Mouse (Mus musculus): ENCODE data around the gene Tgoln1.
A peak's percentile ranks its signal among the peaks of the same experiment; 100 is the strongest.

Tgoln1 gene

DNA sequence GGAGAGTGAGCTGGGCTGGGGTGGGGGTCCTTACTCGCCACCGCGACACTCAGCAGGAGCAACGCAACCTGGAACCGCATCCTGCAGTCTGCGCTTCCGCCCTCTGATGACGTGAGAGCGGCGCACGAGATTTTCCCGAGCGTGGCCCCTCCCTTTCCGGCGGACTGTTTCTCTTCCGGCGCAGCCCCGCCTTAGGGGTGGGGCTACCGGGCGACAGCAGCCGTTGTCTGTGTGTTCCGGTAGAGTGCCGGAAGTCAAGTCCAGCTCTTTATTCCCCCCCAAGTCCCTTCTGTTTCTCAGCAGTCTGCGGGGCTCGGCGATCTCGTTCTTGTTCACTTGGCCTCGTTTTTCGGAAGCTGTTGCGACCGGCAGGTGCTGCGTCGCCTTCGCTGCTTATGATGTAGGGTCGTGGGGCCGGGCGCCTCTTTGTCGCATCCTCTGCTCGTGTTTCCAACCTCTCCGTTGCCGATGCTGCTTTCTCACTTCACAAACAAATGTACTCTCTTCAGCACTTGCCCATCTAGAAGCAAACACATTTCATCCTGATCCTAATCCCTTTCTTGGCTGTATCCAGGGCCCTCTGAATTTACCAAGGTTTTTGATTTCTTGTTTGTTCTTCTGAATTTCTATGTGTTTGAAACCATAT lies at the start of gene Tgoln1:
Gene Tgoln1, minus strand, starts transcription at position 358 of the 646 bp plus-strand sequence.
- DNase-seq, result peak; percentile 99

DNA sequence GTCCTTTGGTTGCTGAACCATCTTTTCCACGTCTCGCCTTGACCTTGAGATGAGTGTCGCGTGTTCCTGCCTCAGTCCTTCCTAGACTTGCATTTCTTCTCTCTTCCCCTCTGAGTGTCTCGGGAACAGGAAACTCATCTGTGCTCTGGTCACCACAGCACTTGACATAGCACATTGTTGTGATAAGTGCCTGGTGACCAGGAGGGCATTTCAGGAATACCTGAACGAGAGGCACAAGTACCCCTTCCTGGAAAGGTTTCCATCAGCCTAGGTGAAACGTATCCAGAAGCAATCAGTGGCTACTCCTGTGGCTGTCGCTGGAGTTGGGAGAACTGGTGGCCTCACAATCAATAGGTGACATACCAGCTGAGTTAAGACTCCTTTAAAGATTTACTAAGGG lies 47.5 kb upstream of the Tgoln1 start:
- no peak for DNase-seq

DNA sequence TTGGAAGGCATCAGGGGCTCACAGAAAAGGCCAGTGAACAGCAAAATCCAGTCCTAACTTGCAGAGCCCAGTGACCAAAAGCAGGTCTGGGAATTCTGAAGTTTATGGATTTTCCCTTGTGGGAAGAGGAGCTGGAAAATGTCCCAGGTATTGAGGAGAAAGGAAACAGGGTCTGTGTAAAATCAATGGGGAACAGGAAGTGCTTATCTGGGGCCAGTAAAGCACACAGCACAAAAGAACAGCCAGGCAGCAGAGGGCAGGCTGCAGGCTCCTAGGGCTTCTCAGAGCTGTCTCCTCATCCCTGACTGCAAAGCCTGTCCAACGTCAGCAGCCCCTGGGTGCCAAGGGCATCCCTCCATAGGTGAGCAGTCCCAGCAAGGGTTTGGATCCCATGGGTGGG lies 46.2 kb upstream of the Tgoln1 start:
- DNase-seq, result peak; percentile 97

DNA sequence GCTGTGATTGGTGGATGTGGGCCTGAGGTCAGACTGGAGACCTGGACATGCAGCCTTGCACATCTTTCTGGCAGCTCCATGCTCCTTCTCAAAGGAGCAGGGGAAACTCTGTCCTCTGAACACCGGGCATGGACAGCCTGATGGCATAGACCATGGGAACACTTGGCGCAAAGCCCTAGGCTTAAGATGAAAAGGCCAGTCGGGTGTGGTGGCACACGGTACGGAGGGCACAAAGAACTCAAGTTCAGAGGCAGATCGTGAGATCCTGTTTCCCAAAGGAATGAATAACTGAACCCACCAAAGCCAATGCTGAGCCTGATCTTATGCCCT lies 43.6 kb upstream of the Tgoln1 start:
- DNase-seq, result peak; percentile 92

DNA sequence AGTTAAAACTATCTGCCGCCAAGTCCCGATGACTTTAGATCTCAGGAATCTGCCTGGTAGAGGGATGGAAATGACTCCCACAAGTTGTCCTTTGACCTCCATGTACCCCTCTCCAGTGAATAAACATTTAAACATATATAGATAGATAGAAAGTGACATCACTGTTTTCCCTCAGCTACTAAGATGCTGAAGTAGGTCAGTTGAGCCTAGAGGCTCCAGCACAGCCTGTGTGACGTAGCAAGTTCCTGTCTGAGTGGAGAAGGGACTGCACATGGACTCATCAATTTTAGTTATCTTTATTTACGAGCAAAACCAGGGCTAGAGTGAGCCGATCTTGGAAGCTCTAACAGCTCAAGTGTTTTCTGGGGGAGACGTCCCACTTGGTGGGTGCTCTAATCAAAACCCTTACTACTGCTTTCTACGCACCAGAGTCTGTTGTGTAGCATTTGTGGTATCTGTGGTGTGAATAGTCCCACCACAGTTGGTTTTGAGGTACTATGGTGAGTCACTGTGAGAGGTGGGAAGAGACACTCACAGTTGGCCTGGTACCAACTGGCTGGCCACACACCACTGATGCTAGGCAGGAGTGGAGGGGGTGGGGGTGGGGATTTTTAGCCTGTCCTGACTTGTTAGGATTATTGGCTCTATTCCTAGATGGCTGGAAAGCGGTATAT lies 43.1 kb upstream of the Tgoln1 start:
- peak; percentile 93 for DNase-seq

DNA sequence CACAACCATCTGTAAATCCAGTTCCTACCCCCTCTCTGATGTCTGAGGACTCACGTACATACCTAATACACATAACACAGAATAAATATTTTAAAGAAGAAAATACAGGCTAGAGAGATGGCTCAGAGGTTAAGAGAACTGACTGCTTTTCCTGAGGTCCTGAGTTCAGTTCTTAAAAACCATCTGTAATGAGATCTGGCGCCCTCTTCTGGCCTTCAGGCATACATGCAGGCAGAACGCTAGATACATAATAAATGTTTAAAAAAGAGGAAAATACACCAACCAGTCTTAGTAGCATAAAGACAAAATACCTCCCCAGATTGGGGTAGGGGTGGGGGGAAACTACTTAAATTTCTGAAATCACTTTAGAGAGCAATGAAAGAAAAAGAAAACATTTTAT lies 41.2 kb upstream of the Tgoln1 start:
- no peak for DNase-seq

DNA sequence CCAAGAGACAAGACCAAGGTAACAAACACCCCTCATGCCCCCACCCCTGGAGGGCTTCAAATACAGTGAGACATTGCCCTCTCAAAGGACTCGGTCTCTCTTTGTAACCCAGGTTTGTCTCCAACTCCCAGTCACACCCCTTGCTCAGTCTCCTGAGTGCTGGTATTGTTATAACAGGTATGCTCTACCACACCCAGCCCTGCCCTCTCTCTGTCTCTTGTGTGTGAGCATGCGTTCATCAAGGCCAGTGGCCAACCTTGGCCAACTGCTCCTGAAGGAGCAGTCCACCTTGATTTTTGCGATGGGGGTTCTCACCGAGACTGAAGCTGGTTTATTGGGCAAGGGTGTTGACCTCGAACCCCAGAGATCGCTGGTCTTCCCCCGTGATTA lies 39.2 kb upstream of the Tgoln1 start:
- no peak for DNase-seq

DNA sequence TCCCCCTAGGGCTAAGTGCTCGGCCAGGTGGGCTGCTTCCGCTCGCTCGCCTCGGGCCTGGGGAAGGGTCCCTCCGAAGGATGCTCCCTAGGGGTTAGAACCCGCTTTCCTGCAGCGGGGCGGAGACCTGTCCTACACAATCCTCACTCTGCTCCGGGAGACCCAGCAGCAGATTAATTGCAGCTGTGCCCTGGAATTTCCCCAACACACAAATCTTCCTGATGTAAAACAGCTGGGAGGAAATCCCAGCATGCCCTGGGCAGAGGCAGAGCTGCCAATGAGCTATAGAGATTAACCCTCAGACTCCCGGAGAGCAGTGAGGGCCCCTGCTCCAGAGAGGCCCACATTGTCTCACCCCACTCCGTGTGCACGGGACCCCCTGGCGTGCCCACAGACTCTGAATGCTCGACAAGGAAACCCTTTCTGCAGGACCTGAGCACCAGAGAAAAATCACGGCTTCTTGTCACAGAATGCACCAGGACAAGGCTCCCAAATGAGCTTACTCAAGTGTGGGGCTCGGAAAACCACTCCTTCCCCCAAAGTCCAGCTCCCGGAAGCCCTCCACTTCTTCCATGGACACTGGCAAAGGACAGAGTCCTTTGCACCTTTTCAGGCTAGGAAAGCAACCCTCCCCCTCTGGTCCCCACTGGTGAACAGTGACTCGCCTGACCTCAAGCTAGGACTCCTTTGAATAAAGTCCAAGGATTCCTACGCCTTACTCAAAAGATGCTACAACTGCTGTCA lies 38.7 kb upstream of the Tgoln1 start:
- DNase-seq, result peak; percentile 99

DNA sequence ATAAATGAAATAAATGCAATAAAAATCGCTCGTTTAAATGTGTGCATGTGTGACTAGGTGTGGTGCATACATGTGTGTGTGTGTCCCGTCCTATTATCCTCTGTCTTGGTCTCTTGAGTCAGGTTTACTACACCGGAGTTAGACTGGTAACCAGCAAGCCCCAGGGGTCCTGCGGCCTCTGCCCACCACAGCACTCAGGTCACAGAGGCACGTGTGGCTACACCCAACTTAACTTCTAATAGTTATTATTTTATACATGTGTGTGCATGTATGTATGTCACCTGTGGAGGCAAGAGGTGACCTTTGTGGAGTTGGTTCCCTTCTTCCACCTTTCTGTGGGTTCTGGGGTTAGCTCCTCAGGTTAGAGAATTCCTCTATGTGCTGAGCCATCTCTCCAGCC lies 37.6 kb upstream of the Tgoln1 start:
- peak; percentile 91 for DNase-seq

DNA sequence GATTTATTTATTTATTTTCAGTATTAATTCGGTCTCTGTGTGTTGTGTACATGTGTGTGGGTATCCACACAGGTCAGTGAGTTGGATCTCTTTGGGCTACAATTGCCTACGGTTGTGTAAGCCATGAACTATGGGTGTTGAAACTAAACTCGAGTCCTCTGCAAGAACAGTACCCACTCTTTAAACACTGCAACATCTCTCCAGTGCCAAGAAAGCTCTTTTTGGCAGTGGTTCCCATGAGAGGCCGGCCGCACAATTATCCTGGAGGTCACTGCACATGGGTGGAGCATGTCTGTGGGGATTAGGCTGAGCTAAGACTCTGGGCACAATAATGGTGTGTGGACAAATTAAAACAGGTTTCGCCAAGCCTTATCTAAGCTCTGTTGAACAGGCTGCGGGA lies 36.6 kb upstream of the Tgoln1 start:
- DNase-seq, result peak; percentile 98

DNA sequence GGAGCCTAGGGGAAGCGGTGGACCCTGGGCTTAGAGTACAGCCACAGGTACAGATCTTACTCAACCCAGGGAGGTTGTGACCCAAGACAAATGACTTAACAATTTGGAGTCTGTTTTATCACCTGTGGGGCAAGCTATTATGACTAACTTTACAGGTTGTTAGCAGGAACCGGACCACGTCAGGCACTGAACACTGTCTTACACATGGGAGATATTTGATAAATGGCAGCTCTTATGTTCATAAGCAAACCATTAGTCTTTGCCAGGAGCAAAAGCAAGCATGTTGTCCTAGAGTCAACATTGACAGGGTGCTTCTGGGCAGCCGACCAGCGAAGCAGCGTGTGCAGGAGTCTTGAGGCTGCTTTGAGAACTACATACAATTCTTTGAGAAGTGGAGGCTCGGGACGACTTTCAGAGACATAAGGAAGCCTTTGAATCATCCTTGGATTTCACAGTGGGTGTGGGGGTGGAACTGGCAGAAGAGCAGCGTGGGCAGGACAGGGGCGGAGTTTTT lies 33.6 kb upstream of the Tgoln1 start:
- DNase-seq, result no peak

DNA sequence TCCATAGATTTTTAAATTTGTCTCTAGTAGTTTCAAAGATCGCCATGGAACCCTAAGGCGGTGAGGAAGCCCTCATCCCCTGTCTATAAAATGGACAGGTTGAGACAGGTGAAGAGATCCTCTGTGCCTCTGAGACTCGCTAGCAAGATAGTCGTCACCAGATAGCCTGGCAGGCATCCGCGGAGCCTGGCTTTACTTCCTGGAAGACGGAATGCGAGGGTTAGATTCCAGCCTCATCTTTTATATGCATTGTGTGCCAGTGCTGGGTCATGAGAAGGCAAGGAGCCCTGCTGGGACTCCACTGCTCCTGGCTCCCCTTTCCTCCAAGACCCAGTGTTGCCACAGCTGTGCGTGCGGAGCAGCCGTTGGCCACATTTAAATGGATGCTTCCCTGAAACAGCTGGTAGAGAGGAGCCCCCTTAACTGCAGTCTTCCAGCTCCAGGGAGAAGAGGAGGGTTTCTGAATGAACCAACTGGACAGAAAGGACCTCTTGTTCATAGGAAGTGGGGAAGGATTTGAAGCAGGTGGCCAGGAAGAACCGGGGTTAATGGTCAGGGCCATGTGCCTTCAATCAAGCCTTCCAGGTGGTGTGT lies 31.3 kb upstream of the Tgoln1 start:
- no peak for DNase-seq

DNA sequence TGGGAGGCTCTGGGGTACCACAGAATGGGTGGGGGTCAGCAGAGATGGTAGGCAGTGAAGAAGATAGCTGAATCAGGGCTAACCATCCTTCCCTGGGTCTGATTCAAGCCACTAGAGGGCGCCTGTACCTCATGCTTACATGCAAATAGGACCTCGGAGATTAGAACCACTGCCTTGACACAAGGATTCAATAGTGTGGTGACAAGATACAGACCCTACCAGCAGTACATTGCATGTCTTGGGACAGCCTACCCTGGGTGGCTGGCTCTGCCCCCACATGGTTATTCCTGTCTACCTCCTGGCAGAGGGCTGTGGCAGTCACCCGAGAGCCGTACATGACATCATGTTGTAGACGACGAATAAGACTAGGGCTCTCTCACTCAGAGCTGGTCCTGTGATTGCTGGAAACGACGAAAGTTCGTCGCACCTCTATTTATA lies 30.6 kb upstream of the Tgoln1 start:
- DNase-seq, result peak; percentile 97

DNA sequence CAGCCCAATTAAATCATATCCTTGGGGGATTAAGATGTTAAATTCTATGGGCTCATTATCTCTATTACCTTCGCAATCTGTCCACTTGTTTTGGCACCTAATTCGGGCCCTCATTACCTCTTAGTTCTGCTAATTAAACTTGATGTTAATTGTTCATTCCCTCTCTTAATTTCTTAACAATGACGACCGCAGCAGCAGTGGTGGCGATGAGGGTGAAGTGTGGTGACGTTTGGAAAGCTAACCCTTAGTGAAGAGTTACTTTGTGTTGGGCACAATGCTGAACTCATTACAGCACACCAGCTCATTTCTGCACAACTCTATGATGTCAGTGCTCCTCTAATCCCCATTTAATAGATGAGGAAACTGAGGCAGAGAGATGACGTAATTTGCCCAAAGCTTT lies 28.6 kb upstream of the Tgoln1 start:
- no peak for DNase-seq

DNA sequence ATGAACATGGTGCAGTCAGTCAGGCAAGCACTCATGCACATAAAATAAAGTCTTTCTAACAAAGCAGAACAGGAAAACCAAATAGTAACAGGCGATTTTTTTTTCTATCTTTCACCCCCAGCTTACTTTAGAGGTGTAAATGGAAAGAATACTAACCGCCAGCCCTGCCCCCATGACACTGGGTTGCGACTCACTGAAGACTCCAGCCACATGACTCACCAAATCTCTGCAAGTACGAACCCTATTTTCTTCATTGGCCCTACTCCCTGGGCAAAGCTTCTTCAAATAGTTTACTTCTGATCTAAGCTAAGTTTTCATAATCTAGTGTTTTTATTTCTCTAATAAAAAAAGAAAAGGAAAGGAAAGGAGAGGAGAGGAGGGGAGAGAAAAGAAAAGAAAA lies 27.8 kb upstream of the Tgoln1 start:
- DNase-seq, result no peak

DNA sequence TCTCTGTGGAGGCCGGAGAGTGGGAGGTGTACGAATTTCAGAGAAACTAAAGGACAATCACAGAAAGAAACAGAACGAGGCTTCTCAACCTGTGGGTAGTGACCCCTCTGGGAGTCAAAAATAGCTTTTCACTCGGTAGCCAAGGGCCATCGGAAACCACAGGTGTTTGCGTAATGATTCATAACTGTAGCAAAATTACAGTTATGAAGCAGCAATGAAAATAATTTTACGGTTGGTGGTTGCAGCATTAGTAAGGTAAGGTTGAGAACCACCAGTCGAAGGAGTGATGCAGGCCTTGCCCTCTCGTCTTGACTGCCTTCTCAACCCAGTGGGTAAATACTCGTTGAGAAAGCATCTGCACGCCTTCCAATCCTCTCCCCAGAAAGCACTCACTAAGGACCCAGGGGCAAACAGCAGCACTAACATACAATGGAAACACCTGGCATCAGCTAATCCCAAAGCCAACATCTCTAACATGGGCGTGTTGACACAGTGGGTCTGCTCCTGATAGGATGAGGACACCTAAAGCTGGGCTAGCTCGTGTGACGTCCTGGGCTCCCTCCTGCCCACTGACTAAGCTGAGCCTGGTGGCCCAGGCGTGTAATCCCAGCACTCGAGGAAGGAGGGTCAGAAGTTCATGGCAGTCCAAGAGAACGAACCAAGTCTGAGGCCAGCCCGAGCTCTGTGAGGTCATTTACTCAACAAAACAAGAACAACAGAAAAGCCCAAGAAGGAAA lies 24.6 kb upstream of the Tgoln1 start:
- DNase-seq, result no peak

DNA sequence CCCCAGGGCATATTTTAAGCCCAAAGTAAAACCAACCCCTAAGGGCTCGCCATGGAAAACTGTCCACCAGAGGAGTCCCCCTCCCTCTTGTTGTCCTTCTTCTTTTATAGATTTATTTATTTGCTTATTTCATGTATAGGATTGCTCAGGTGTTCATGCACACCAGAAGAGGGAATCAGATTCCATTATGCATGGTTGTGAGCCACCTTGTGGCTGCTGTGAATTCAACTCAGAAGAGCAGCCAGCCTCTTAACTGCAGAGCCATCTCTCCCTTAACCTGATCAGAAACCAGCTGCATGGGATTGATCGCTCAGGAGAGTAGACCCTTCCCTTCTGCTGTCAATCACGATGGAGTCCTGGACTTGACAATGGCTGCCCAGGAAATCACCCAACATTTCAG lies 20.1 kb upstream of the Tgoln1 start:
- DNase-seq, result no peak

DNA sequence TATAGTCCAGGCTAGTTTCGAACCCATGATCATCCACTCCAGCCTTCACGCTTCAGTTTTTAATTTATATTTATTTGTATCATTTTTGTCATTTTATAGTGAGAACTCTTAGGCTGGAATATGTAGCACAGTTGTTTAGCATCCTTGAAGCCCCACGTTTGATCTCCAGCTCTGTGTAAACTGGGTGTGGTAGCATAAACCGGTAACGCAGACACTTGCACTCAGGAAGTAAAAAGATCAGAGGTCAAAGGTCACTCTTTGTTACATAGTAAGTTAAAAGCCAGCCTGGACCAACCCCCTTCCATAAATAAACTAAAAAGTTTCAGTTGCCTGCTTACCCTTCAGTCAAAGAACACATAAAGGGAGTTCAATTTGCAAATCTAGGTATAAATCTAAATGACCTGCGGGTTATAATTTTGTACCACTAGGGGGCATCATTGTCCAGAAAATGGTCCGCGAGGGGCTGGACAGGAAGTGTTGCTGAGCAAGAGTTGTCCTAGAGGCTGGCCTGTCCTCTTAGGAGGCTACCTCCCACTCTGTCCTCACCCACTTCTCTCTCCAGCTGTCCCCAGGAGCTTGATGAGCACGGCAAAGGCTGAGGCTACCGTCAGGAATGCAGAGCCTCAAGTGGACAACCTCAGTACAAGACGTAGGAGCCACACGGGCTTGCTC lies 19.1 kb upstream of the Tgoln1 start:
- DNase-seq, result peak; percentile 96

DNA sequence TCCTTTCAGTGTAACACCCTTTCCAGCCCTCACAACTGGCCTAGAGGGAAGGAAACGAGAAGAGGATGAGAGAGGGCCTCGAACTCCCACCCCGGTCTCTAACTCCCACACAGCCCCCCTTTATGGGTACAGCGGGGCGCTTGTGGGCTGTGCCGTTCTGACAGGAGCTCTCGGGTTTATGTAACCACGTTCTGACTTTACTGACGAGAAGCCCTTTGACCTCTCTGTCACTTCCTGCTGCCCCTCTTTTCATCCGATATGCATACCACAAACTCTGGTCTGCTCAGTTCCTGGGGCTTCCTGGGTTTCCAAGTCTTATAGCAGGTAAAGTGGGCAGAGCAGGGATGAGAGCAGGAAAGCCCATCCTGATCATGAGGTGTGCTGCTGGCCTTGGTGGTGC lies 17.5 kb upstream of the Tgoln1 start:
- no peak for DNase-seq

DNA sequence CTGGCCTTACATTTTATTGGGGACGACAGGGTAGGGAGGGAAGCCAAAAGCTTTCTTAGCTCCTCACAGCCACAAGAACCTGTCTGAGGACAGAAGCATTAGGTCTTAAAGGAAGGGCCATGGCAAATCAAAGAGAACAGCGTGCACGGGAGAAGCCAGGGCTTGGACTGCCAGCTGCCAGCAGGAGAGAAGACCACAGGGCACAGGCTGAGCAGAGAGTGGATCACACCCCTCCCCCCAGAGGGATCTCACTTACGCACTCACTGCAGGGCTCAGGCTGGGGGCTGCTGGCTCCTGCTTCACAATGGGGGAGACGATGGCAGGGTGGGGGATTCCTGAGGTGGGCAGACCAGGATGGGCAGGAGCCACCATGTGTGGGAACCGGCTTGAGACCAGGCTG lies 14.9 kb upstream of the Tgoln1 start:
- DNase-seq, result no peak

DNA sequence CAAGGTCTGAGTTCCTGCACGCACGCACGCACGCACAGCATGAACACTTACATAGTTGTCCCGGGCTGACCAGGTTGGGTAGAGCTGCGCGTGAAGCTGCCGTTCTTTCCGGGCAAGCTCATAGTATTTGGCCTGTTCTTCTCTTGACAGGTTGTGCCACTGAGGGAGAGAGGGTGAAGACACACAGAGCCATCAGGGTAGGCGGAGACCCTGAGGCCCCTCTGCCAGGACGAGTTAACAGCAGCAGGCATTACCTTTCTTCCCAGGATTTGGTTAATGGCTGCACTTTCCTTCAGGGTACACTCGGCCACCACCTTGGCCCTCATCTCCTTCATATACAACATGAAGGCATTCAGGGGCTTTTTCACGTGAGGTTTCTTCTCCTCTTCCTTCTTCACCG lies 14.2 kb upstream of the Tgoln1 start:
- DNase-seq, result no peak

DNA sequence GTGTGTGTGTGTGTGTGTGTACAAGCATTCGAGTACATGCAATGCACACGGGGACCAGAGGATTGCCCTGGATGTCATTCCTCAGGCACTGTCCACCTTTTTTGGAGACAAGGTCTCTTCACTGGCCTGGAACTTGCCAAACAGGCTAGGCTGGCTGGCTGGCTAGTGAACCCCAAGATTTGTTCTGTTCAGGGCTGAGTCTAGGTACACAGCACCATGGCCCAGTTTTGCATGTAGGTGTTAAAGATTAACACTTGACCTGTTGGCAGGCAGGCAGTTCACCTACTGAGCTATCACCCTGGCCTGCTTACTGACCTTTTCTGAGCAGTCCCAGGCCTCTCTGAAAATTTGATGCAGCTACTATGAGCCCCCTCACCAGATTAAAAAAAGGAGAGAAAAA lies 13.6 kb upstream of the Tgoln1 start:
- DNase-seq, result no peak

Measured in heart, adult 11 months (tissue).